Mouse (Mus musculus): ENCODE data around the gene Arvcf. TPM values are rescaled to one million over a fixed set of nuclear protein-coding genes. Genes with fewer than 3 reads are reported as not detected.

Gene Arvcf
- total RNA-seq, 2 experiments from 2014 or later: 36.2 to 37.7 TPM

DNA sequence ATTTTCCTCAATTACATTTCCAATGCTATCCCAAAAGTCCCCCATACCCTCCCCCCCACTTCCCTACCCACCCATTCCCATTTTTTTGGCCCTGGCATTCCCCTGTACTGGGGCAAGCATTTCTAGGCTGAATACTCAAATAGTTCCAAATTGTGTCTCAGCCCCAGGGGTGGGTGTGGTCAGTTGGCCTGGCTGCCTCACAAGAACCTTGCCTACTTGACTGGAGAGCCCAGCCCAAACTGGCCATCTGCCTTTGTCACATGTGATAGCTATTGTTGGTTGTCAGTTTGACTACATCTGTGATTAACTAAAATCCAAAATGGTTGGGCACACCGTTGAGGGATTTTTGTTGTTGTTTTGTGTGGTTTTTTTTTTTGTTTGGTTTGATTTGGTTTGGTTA, 9.0 kb downstream of the Arvcf start:
- no peak for DNase-seq

DNA sequence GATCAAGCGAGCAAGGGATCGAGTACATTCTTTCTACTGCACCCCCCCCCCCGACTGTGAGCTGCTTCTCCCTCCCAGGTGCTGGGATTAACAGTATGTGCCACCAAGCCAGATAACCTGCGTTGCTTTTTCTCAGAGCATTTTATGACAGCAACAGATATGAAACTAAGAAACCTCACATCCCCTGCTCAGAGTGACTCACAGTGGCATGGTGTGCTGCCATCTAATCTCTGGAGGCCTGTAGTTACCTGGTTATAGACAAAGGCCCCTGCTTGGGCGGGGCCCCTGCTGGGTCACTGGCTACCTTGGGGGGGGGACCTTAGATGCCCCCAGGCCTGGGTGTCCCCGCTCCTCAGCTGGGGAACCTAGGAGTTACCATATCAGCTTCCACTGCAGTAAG, 10.0 kb downstream of the Arvcf start:
- no peak for DNase-seq

DNA sequence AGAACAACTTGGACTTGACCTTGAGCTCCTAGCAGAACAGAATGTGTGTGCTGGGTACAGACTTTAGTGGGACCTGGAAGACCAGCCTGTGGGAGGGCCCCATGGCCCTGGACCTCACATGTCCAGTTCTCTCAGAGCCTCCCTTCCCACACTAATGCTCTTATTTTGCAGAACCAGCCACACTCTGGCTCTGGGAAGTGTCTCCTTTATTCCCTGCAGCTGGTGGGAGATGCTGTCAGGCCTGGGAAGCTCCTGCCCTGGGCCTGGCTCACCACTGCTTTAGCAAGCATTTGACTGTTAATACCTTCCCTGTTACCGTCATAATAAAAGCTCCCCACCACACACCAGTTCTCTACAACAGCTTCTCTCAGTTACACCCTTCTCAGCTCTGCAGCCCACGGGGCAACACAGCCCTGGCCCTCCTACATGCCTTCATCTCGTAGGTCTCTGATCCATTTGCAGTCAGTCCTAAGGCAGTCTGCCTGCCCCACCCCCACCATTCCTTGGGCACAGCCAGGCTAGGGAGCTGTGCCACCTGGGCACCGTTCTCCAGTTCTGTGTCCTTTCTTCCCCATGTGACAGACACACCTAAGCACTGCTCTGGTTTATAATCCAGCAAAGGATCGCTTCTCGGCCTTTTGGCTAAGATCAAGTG, 12.3 kb downstream of the Arvcf start:
- DNase-seq: no peak

DNA sequence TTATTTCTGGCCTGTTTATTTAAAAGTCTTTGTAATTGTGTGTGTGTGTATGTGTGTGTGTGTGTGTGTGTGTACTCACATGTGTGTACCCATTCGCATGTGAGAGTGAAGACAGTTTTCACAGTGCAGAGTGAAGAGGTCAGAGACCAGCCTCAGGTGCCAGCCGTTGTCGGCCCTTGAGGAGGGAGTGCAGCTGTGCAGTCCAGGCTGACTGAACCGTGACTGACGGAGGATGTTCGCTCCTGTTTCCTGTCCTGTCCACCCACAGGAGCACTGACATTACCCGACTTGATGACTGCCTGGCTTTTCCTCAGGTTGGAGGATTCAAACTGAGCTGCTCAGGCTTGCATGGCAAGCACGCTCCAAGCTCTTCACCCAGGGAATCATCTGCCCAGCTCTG, 15.0 kb downstream of the Arvcf start:
- no peak for DNase-seq

DNA sequence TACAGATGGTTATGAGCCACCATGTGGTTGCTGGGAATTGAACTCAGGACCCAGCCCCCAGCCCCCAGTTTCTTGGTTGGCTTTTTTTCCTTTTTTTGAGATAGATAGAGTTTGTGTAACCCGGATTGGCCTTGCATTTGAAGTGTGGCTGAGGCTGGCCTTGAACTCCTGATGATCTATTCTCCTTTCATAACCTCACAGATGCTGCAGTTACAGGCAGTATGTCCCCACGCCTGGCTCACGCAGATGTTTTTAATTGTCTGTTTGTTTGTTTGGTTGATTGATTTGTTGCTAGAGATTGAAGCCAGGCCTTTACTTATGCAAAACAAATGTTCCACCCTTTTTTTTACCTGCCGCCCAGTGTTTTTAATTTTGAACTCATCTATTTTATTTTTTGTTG, 18.9 kb downstream of the Arvcf start:
- no peak for DNase-seq

DNA sequence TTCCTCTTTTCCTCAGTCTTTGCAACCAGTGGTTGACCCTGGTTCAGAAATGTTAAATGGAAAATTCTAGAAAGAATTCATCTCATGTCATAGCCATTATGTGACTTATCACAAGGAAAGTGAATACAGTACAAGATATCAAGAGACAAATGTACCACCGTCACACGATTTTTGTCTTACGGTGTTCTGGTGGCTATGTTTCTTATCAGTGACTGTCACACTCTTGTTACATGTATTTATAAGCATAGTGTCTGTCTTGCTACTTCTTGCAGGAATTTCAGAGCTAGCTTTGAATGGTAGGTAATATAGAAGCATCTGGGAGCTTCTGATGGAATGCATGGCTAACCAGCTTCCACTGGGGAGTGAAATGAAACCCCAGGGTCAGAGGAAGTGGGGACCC, 22.2 kb downstream of the Arvcf start:
- no peak for DNase-seq

DNA sequence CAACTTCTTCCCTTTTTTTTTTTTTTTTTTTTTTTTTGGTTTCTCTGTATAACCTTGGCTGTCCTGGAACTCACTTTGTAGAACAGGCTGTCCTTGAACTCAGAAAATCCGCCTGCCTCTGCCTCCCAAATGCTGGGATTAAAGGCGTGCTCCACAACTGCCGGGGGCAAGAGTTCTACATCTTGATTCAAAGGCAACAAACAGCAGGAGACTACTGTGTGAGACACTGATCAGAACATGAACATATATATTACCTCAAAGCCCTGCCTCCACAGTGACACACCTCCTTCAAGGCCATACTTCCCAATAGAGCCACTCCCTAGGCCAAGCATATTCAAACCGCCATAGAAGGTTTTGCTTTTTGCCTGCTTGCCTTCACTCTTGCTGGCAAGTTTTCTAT, 25.6 kb downstream of the Arvcf start:
- no peak for DNase-seq

DNA sequence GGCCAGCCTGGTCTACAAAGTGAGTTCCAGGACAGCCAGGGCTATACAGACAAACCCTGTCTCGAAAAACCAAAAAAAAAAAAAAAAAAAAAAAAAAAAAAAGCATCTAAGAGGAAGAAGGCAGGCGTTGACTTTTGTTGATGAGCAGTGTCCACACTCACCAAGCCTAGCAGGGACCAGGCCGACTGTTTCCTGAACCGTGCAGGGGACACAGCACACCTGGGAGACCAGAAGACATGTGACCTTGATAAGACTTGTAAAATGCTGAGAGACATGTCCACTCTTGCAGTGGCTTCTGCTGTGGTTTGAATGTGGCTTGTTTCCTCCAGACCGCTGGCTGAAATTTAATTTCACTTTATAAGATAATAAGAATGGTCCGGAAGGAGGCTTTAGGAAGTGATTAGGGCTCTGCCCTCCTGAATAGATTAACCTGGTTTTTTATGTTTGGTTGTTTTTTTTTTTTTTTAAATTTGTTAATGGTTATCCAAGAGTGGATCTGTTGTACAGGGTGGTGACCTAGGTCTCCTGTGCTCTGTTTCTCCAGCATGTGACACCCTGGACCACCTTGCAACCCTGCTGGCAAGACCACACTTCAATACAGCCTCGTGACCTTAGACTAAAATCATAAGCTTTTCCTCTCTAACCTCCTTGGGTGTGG, 28.4 kb downstream of the Arvcf start:
- no peak for DNase-seq

DNA sequence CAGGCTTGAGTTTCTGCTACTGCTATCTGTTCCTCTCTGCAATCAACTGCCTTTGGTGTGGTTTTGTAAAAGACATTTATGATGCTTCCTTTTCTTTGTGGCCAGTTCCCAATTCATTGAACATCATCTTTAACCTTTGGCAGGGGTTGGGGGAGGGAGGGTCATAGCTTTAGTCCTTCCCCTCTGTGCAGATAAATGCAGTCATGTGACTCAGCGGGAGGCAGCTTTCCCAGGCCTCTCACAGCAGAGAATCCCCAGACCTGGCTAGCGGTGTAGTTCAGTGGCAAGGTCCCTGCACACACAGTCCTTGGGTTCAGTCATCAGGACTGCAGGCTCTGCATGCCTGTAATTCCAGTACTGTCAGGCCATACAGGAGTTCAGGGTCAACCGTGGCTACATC, 29.2 kb downstream of the Arvcf start:
- no peak for DNase-seq

DNA sequence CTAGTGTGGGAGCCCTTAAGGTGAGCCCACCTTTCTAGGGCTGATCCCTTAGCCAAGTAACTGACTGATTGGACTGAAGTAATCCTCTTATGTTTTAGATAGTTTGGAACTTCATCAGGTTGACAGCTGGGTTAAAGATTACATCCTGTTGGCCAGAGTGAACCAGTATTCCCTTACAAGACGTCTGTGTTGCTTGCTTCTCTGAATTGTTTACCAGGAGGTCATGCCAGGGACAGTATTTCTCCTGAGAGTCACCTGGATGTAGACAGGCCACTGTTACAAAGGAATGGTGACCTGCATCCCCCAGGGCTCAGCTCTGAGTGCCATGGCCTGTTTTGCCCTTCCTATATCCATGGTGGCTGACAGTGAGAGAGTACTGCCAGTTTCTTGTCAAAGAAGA, 30.5 kb downstream of the Arvcf start:
- DNase-seq: no peak

DNA sequence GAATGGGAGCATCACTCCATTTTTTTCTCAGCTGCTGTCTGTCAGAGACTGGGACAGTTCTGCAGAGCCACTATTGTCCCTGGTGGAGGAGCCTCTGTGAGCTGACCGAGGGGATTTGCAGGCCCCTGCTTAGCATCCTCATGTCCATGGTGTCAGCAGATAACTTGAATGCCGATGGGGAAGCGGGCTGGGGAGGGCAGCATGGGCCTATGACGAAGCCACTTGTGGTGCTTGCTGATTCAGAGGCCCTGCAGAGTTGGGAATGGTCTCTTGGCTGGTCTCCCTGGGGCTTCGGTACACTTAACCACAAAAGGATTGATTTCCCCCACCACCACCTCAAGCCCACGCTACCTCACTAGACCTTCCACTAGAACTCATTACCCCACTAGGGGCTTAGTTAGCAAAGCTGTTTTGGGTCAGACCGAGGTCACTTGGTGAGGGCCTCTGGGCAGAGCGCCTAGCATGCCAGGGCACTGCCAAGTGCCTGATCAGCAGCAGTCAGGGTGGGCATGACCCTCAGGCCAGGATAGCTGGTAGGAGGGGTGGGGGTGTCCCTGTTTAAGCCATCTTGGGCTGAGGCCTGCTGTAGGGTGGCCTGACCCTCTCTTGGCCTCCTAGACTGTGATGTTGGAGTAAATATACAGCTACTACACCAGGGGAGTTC, 31.5 kb downstream of the Arvcf start:
- DNase-seq: no peak

DNA sequence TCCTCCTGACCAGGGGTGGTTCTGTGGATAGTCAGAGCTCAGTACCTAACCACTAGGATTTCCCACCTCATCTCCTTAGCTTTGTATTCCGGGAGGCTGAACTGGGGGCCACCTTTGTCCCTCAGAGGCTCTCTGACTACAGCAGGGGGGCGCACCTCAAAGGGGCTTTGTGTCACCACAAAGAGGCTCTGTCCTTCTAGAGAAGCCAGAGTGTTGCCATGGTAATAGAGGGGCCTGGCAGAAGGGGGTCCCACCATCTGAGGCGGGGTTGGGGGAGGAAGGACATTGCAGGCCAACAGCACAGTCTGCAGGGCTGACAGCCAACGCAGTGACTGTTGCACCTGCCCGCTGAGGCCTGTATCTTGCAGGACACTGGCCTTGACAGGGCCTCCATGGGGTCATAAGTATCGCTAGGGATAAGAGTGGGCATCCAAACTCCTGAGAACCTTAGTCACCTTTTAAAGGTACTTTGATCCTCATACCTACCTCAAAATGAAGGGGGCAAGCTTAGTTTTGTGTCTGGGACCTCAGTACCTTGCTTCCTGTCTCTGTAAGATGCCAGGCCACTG, 32.6 kb downstream of the Arvcf start:
- no peak for DNase-seq

DNA sequence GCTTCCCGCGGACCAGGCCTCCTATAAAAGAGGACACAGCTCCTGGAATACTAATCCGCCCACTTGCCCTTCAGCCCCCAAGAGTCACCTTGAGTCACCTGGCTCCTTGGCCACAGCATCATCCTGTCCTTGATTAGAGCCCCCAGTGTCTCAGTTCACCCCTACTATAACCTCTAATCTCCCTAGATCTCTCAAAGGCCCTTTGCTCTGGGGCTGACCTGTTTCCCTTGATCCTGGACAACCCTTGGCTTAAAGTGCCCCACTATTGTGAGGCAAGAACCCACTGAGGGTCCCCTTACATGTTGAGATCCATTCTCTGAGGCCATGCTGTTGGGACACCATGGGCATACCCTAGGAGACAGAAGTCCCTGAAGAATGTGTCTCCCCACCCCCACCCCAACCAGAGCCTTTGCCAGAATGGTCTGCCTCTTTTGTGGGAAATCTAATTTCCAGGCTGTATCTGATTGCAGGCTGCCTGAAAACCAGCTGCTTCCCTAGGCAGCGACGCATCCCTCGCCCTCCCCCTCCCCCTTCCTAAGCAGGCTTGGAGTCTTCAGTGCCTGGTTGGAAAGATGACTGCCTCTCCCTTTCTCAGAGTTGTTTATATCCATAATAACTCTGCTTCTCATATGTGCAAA, 33.8 kb downstream of the Arvcf start:
- no peak for DNase-seq

DNA sequence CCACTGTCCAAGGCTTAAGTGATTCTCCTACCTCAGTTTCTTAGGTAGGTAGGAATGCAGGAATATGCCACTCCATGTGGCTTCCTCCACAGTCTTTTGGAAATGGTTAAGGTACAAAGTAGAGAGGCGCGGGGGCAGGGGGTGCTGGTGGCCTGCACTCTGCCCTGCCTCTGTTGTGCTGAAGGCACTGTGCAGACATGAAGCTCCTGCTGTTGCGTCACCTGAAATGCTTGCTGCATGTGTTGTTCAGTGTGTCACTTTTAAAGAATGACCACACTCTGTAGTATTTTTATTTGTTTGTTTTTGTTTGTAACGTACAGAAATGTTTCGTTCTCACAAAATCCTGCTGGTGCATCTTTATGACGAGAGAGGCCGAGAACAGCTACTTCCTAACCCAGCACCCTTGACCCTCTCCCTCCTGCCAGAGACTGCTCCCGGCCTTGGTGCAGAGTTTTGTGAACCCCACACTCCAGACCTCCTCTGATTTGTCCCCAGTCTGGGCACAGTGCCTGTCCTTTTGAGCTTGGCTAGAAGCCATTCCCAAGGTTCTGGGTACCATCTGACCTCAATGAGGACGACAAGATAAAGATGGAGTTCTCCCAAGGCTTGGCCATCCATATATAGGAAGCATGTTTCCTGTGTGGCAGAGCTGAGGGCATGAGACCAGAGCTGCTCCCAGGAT, 35.2 kb downstream of the Arvcf start:
- DNase-seq: no peak

DNA sequence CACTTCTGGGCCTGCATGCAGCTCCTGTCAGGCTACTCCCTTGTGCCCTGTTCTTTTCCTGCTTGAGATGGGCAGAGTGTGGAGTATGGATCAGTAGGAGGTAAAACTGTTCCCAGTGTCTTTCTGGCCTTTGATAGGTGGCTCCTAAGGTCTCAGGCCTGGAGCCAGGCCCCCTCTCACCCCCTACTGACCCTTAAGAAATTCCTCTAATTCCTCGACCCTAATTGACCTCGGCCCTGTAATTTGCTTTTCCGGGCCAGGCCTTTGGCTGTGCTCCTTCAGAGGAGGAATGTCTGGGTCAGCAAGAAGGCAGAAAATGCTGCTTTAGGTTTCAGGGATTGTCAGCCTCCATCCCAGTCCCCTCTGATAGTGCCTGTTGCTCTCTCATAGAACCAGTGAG, 35.8 kb downstream of the Arvcf start:
- no peak for DNase-seq

DNA sequence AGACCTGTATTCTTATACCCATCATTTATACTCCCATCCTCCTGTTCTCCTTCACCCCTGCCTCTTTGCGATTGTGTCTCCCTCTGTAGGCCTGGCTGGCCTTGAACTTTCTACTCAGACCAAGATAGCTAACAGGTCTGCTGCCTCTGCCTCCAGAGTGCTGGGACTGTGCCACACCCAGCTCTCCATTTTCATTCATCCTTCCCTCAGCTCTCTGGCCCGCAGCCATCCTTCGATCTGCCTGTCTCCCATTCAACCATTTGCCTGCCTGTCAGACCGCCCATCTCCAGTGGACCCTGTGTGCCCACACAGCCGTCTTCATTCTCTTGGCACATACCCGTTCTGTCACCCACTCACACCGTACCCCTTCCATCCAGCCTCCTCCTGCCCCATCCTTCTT, 36.2 kb downstream of the Arvcf start:
- no peak for DNase-seq

DNA sequence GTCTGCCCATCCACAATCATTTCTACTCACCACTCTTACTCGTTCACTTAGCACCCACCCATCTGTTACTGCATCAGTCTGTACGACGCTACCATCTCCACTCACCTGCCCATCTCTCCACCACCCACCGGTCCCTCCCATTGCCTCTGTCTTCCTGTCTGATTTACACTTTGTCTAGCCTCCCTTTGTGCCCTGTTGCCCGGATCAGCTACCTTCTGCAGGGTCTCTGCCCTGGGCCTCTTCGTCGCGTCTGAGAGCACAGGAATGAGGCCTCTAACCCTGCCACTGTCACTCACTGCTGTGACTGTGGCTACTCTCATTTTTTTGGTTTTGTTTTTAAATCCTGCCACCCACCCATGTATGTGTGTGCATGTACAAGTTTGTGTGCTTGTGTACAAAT, 36.7 kb downstream of the Arvcf start:
- no peak for DNase-seq

DNA sequence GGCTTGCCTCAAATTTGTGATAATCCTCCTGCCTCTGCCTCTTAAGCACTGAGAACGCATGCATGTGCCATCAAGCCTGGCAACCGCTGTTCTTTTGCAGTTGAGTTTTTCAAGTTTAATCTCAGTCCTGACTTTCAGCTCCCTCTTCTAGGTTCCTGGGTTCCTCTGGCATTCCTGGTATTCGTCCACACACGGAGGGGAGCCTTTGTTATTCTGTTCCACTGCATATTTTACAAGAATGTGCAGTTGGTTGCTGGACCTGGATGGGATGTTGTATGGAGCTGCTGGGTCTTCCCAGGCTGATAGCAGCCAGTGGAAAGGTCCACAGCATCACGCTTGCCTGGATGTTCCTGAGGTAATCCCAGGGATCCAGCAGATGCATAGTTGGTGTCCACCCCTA, 37.4 kb downstream of the Arvcf start:
- no peak for DNase-seq

DNA sequence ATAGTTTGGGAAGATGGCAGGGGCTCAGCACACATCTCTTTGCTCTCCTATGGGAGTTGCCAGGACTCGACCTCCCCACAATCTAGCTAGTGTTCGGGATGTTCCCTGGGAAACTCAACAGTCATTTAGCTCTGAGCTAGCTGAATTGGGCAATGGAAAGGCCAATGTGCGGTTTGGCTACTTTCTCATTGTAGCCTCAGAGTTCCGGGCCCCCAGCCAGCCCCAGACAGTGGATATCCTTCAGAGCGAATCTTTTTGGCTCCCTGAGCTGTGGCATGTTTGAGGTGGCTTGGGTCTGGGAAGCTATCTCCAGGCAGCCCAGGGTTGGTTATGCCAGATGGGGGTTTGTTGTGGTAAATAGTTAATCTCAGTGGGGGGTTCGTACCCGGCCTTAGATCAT, 38.5 kb downstream of the Arvcf start:
- DNase-seq: no peak

DNA sequence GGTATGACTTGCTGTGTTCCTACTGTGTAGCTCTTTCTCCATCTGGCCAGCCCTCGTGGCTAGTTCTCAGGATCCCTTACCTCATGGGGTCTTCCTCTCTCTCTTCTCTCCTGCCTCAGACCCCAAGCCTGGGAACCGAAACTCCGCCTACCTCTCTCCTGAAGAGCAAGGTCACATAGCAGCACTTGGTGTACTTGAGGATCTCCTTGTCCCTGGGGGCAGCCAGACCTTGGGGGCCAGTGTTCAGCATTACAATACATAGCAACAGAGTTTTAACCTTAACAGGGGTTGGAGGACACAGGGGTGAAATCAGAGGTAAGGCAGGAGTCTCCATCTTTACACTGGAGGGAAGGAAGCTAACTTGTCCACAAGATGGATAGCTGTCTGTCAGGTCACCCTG, 39.0 kb downstream of the Arvcf start:
- no peak for DNase-seq

DNA sequence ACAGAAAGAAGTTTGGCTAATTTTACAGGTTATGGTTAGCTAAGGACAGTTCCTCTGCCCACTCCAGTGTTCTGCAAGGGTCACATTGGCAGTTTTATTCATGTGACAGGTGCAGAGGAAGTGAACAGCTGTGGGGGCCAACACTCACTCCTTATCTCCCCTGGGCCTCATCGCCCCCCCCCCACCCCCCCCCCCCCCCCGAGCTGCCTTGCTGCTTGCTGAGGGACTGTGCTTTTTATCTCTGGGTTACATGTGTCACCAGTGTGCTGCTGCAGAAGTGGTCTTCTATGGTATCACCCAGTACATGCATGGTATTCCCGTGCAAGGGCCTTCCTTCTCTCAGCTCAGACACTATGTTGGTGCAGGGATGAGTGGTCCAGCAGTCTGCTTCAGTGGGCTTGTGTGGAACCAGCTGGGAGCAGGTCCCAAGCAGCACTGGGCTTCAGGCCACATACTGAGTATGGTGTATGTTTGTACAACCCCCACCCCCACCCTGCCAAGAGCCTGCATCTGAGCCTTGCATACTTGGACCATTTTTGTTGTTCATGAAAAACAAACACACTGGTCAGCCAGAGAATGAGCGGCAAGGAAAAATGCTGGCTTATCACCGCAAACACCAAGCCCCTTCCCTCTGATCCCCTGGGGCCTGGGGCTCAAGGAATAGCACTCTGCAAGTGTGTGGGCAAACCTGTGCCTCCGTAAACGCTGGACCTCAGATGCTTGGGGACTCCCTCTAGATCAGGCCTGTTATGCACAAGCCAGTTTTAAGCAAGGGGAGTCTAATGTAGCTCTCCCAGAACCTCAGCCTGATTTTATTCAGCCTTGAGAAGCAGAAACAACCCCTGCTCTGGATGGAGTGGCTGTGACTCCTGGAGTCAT, 40.0 kb downstream of the Arvcf start:
- no peak for DNase-seq
